Mouse (Mus musculus) olfactory bulb, adult 2 months (tissue): ENCODE data around the gene Snapc2. TPM values are rescaled to one million over a fixed set of nuclear protein-coding genes. Genes with fewer than 3 reads are reported as not detected.
"Not testable (repeated sequence)": the region's sequence is repeated elsewhere in the genome, so short reads cannot be mapped to it uniquely, and the experiment has no call there.

Experiments used
- H3K27ac ChIP-seq: fragments of 200-500 bp; 2 replicates; pipeline ENCODE4 v1.5.1; 2012; ENCODE audit warnings: low read depth, low read length; ENCODE audit not compliant: insufficient read depth
- H3K4me1 ChIP-seq: fragments of 200-500 bp; 2 replicates; pipeline ENCODE4 v1.6.1; 2012; ENCODE audit warnings: low read length; ENCODE audit not compliant: control insufficient read depth, insufficient read depth
- H3K4me3 ChIP-seq: fragments of 200-500 bp; 2 replicates; pipeline ENCODE4 v1.5.1; 2012; ENCODE audit warnings: mild to moderate bottlenecking, low read depth, low read length, moderate library complexity; ENCODE audit not compliant: insufficient read depth
- CTCF ChIP-seq: fragments of 200-500 bp; IDR thresholded peaks from 2 replicates; pipeline ENCODE4 v1.5.1; 2012; ENCODE audit warnings: low read depth, mild to moderate bottlenecking, low read length, moderate library complexity; ENCODE audit not compliant: insufficient read depth
- POLR2A ChIP-seq: fragments of 200-500 bp; IDR thresholded peaks from 2 replicates; pipeline ENCODE4 v1.6.1; 2012; ENCODE audit warnings: mild to moderate bottlenecking, low read depth, low read length, moderate library complexity; ENCODE audit not compliant: insufficient read depth
- WGBS: fragments of 180-500 bp; shearing (Covaris S2); methylation state at CpG from one replicate; pipeline ENCODE4 v1.1.7; 2018; 5-methylcytosine and 5-hydroxymethylcytosine counted together
- polyA plus RNA-seq: library from polyadenylated mRNA; stranded (reverse); fragments of >200 nt; gene quantifications from 2 replicates; pipeline ENCODE4 v1.2.4, GENCODE M21; 2012; ENCODE audit warnings: low replicate concordance; ENCODE audit not compliant: missing spikeins, insufficient read depth, insufficient read length

Snapc2 gene
- polyA plus RNA-seq, 1 experiment: not detected

DNA sequence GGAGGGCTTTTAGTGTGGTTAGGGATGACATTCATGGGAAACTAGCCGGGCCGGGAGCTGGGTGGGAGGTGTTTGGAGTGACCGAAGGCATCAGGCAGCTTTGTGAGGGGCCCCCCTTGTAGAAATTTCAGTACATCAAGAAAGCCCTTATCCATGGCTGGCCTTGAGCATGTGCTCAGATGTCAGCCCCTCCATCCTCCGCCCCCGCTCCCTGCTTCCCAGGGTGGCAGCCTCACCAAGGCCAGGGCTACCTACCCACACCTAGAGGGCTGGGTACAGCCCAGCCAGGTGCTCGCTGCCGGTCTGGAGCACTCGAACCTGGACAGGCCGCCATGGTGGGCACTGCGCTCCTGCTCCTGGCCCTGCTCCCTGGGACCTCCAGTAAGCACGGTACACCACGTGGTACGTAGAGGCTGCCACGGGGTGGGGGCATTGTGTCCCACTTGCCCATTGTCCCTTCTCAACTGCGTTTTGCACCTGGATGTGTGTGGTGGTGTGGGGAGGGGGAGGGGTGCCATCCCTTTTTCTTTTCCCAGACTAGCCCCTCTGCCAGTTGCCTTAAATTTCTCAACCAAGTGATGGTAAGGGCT lies 4.8 kb upstream of the Snapc2 start, which contains the start of gene Tgfbr3l:
Gene Tgfbr3l (plus strand): TSS at position 264 of the 590 bp plus-strand sequence.
- H3K4me1 ChIP-seq: peaks cover 9% of the 10 kb centered on the region
- 76% methylated on average over 15 of the region's 15 CpGs for WGBS
- TF ChIP-seq POLR2A (no peak), CTCF (no peak)
- H3K27ac ChIP-seq: no peak within 1 kb of the TSS
- H3K4me3 ChIP-seq: no peak within 1 kb of the TSS

DNA sequence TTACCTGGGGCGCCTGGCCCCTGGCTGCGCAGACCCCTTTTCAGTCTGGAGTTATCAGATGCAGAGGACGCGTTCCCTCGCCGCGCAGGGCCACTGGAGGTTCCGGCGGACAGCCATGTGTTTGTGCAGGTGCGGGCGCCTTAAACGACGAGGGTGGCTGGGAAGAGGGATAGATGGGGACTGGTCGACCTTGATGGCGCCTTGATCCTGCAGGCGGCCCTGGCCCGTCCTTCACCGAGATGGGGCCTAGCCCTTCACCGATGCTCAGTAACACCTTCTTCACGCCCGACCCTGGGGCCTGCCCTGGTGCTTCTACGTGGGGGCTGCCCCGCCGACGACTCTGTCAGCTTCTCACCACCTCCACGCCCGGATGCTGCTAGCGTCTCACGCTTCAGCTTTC lies 3.7 kb upstream of the Snapc2 start:
- 37% methylated on average over 29 of the region's 29 CpGs for WGBS
- Histone ChIP-seq H3K4me3 (no peak overlapping the region), H3K4me1 (peaks cover 16% of the 10 kb centered on the region), H3K27ac (no peak overlapping the region)
- TF ChIP-seq POLR2A (no peak), CTCF (no peak)

DNA sequence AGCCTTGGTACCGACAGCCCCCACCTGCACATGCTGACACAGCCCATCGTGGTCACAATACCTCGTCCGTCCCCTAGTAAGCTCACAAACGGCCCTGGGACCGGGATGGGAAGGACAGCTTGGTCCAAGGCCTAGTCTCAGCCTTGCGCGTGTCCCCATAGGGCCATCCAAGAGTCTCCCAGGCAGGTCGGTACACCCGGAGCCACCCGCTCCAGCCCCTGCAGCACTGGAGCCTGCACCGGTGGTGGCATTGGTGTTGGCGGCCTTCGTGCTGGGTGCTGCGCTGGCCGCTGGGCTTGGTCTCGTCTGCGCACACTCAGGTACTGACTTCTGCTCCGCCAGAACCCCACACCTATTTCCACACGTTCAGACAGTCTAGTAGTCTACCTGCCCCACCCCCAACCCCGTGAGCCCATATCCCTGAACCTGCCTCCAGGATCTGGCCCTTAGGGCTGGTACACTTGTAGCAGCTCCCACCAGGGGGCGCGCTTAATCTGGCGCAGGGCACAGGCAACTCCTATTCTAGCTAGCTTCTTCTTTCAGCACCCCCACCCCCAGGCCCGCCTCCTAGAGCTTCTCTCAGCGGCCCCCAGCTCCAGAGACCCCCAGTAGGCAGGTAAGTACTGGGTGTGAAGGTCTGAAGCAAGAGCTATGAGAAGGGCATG lies 2.4 kb upstream of the Snapc2 start:
- Histone ChIP-seq H3K4me1 (peaks cover 24% of the 10 kb centered on the region), H3K27ac (no peak overlapping the region), H3K4me3 (no peak overlapping the region)
- TF ChIP-seq POLR2A (no peak), CTCF (peak; percentile 85)
- WGBS: 40% methylated on average over 26 of the region's 26 CpGs

DNA sequence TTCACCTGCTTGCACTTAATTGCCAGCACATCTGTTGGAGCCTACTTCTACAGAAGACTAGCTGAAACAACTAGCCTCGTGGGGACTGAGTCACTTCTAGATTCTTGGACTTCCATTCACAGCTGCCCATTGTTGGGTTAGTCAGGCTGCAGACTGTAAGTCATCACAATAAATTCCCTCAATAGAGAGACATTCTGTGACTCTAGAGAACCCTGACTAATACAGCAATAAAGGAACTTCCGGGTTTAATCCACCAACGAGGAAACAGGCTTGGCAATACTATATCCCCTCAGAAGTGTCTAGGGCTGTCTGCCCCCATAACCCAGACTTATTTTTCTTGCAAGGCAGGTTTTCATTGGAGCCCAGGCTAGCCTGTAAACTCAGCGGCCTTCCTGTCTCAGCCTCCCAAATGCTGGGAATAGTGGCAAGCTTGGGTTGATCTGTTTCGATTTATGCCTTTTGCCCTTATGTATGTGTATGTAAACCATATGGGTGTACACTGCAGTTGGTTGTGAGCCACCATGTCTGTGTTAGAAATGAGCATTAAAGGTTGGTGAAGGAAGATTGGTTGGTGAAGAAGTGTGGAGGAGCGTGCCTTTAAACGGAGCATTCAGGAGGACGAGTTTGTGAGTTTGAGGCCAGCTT lies 642 bp upstream of the Snapc2 start:
- WGBS: 36% methylated on average over 8 of the region's 8 CpGs
- Histone ChIP-seq H3K4me1 (peaks cover 33% of the 10 kb centered on the region), H3K4me3 (peak overlapping the region; percentile 92), H3K27ac (peak overlapping the region; percentile 35)
- no peak for TF ChIP-seq POLR2A
- no peak for TF ChIP-seq CTCF

DNA sequence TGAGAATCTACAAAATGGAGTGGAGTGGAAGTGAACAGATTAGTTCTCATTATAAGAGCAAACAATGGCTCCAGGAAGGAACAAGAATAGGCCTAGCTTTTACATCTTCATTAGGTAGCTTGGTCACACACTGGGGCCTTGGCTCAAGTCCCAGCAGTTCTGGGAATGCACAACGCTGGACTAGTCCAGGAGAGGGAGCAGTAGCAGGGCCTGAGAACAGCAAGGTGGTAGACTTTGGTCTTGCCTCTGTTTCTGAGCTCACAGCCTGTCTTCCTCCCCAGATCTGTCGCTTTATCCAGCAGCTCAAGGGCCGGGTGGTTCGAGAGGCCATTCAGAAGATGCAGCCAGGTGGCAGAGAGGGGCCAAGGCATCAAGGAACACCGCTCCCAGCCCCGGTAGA lies 1.1 kb downstream of the Snapc2 start:
- WGBS: 25% methylated on average over 6 of the region's 6 CpGs
- H3K4me3 ChIP-seq: peak overlapping the region; percentile 13; the same call in 1 of the 2 replicates
- TF ChIP-seq CTCF: no peak
- TF ChIP-seq POLR2A: no peak
- H3K27ac ChIP-seq: no peak overlapping the region
- H3K4me1 ChIP-seq: peaks cover 46% of the 10 kb centered on the region

DNA sequence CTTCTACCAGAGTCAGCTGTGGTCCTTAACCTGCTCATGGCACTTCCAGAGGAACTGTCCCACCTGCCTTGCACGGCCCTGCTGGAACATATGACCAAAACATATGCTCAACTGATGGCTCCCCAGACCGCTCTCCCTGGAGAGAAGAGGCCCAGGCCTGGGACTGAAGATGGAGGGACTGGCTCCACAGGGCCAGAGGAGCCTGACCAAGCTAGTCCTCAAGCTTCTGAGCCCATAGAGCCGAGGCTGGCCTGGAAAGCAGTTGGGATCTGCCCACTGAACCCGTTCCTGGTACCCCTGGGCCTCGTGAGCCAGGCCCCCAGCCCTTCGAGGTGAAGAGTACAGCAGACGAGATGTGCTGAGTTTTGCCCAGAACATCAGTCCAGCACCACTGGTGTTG lies 2.6 kb downstream of the Snapc2 start:
- 89% methylated on average over 7 of the region's 7 CpGs for WGBS
- H3K4me3 ChIP-seq: not testable (repeated sequence)
- Histone ChIP-seq H3K4me1 (peaks cover 53% of the 10 kb centered on the region), H3K27ac (0 out of 2 replicates have a peak overlapping the region, but pooled peaks have one; percentile 89)

DNA sequence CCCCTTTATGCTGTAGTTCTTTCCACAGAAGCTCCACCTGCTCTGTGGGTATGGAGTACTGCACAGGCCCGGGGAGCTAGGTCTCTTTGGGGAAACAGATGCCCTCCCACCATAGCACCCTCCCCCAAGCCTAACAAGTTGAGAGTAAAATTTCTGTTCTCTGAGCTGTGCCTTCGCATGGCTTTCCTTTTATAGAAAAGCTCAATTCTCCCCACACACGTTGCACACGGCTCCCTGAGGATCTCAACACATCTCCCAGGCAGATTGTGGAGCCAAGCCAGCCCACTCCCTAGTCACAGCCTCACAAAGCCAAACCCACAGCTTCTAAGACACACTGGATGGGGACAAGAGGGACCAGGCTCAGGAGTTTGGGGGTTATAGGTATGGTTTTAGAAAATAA lies 4.0 kb downstream of the Snapc2 start:
- WGBS: 10% methylated on average over 4 of the region's 4 CpGs
- H3K27ac ChIP-seq: peak overlapping the region; percentile 92
- no peak for TF ChIP-seq CTCF
- H3K4me1 ChIP-seq: peaks cover 51% of the 10 kb centered on the region
- 0 out of 2 replicates have a peak overlapping the region, but pooled peaks have one; percentile 95 for H3K4me3 ChIP-seq

DNA sequence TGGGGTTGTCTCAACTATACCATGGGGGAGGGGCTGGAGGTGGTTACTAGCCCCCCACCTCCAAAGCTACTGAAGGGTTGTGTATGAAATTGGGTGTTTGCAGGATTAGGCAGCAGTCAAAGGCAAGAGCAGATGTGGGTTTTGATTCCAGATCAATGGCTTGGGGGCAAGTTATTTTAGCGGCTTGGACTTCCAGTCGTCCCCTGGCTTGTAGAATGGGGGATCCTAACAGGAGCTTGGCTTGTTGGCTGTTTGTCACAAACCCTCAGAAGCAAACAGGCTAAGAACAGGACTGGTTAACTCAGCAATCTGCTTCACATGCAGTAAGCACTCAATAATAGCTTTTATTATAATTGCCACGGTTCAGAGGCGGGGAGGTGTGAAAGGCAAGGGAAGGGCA lies 4.5 kb downstream of the Snapc2 start:
- Histone ChIP-seq H3K27ac (peak overlapping the region; percentile 92), H3K4me3 (peak overlapping the region; percentile 95), H3K4me1 (peaks cover 50% of the 10 kb centered on the region)
- 23% methylated on average over 4 of the region's 4 CpGs for WGBS
- TF ChIP-seq CTCF (no peak), POLR2A (no peak)

DNA sequence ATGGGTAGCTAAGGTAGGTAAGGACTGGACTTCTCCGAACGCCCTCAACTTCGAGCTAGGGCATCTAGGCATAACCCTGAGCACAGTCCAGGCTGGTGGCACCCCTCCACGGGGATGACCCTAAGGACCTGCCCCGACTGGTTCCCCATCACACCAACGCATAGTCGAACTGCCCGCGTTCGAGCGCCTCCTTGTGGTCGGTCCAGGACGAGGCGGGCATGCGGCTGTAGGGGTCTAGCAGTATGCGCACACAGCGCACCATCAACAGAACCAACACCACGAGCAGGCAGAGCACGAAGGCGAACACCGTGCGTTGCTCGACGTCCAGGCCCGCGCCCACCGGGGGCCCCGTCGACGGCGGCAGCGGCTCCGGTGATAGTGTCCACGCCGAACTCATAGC lies 5.4 kb downstream of the Snapc2 start:
- WGBS: 3% methylated on average over 35 of the region's 35 CpGs
- Histone ChIP-seq H3K27ac (peak overlapping the region; percentile 92), H3K4me1 (peaks cover 47% of the 10 kb centered on the region), H3K4me3 (peak overlapping the region; percentile 95)
- TF ChIP-seq POLR2A (no peak), CTCF (peak; percentile 92)

DNA sequence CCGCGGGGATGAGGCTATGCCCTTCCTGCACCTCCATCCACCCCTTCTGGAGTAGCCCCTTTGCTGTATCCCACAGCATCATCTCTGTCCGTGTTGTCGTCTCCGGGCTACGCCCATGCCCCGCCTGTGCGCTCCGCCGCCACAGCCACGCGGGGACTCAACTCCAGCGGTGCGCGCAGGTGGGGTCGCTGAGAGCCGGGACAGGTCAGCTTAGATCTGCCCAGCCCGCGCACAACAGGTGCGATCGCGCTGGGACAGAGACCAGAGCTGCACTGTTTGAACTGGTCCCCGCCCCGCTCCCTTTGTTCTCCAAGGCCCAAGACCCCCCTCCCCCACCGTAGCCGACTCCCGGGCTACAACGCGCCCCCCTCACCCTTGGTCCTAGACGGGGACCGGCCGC lies 5.8 kb downstream of the Snapc2 start:
- peak overlapping the region; percentile 92 for H3K27ac ChIP-seq
- under 1% methylated on average over 32 of the region's 32 CpGs for WGBS

More for the DNA sequence above, 5.8 kb downstream of the Snapc2 start:
- TF ChIP-seq POLR2A (no peak), CTCF (no peak)
- H3K4me1 ChIP-seq: peaks cover 47% of the 10 kb centered on the region
- H3K4me3 ChIP-seq: peak overlapping the region; percentile 95
